Mouse (Mus musculus) forebrain, postnatal 0 days (tissue): ENCODE data around the gene March4. TPM values are rescaled to one million over a fixed set of nuclear protein-coding genes. Genes with fewer than 3 reads are reported as not detected.

Source experiments
- ATAC-seq: fragments of 200-750 bp; cut with Nextera tagmentation; 2 replicates; pipeline ENCODE4 v1.8.0; 2017; ENCODE audit warnings: mild to moderate bottlenecking, moderate library complexity
- DNase-seq: peaks from one replicate; pipeline ENCODE4 v3.0.0-alpha.2; 2015
- H3K27ac ChIP-seq: fragments of 300-500 bp; sonication (generic); 2 replicates; pipeline ENCODE4 v1.5.1; 2014; ENCODE audit warnings: low read depth, mild to moderate bottlenecking, antibody characterized with exemption, low read length, moderate library complexity, mixed read lengths
- H3K27me3 ChIP-seq: fragments of 300-500 bp; sonication (generic); 2 replicates; pipeline ENCODE4 v1.6.1; 2014; ENCODE audit warnings: mild to moderate bottlenecking, low read length, mixed read lengths; ENCODE audit not compliant: insufficient read depth
- H3K36me3 ChIP-seq: fragments of 300-500 bp; sonication (generic); 2 replicates; pipeline ENCODE4 v1.6.1; 2014; ENCODE audit warnings: mild to moderate bottlenecking, moderate library complexity; ENCODE audit not compliant: insufficient read depth
- H3K4me1 ChIP-seq: fragments of 300-500 bp; sonication (generic); 2 replicates; pipeline ENCODE4 v1.6.1; 2014; ENCODE audit warnings: antibody characterized with exemption; ENCODE audit not compliant: insufficient read depth
- H3K4me2 ChIP-seq: fragments of 300-500 bp; sonication (generic); 2 replicates; pipeline ENCODE4 v1.6.1; 2014; ENCODE audit warnings: low read depth, mild to moderate bottlenecking, moderate library complexity
- H3K4me3 ChIP-seq: fragments of 300-500 bp; sonication (generic); 2 replicates; pipeline ENCODE4 v1.5.1; 2014; ENCODE audit warnings: low read depth, low read length, mixed read lengths
- H3K9ac ChIP-seq: fragments of 300-500 bp; sonication (generic); 2 replicates; pipeline ENCODE4 v1.6.1; 2014; ENCODE audit warnings: mild to moderate bottlenecking
- H3K9me3 ChIP-seq: fragments of 300-500 bp; sonication (generic); 2 replicates; pipeline ENCODE4 v1.6.1; 2016; ENCODE audit warnings: low read length
- CTCF ChIP-seq: sonication (generic); IDR thresholded peaks from 2 replicates; pipeline ENCODE4 v1.5.1; 2016; ENCODE audit warnings: antibody characterized with exemption, control low read depth, low read depth
- WGBS: fragments of 180-500 bp; shearing (Covaris S2); extraction: QIAGEN DNeasy Blood & Tissue Kit; methylation state at CpG from one replicate; pipeline ENCODE4 v1.1.7; 2014; 5-methylcytosine and 5-hydroxymethylcytosine counted together
- polyA plus RNA-seq: library from polyadenylated mRNA; unstranded; fragments of >200 nt; fragmentation: Nextera tagmentation; extraction: Ambion mirVana; gene quantifications from 2 replicates; pipeline ENCODE4 v1.2.1, GENCODE M21; 2015
- total RNA-seq: library from RNA; depleted of rRNA; stranded (reverse); fragments of >200 nt; gene quantifications from 2 replicates; pipeline ENCODE4 v1.2.3, GENCODE M21; 2014

The March4 gene
- total and polyA plus RNA-seq, 2 experiments from 2014 or later, result 9.4 to 31.2 TPM

GRCm38 (mm10) chr1:72429107-72429807, 107.5 kb downstream of the March4 start:
- ATAC-seq (no peak), DNase-seq (no peak)
- 89% methylated on average over 7 of the region's 7 CpGs for WGBS

GRCm38 (mm10) chr1:72428526-72428925, 108.2 kb downstream of the March4 start:
- Histone ChIP-seq H3K27ac (no peak overlapping the region), H3K9me3 (no peaks in the 10 kb centered on the region), H3K9ac (no peak overlapping the region), H3K27me3 (no peaks in the 10 kb centered on the region), H3K36me3 (peaks cover 7% of the 10 kb centered on the region), H3K4me1 (peaks cover 2% of the 10 kb centered on the region; the same call in 1 of the 2 replicates), H3K4me3 (no peak overlapping the region), H3K4me2 (no peak overlapping the region)
- TF ChIP-seq CTCF, result no peak
- 93% methylated on average over 8 of the region's 8 CpGs for WGBS
- ATAC-seq (no peak), DNase-seq (no peak)

More at GRCm38 (mm10) chr1:72429107-72429807, 107.5 kb downstream of the March4 start:
- peaks cover 7% of the 10 kb centered on the region for H3K36me3 ChIP-seq
- H3K9ac ChIP-seq, result no peak overlapping the region
- TF ChIP-seq CTCF, result no peak
- no peak overlapping the region for H3K4me2 ChIP-seq
- no peak overlapping the region for H3K4me3 ChIP-seq
- H3K27ac ChIP-seq, result no peak overlapping the region
- H3K9me3 ChIP-seq, result no peaks in the 10 kb centered on the region
- H3K27me3 ChIP-seq, result no peaks in the 10 kb centered on the region
- H3K4me1 ChIP-seq, result peaks cover 3% of the 10 kb centered on the region; the same call in 1 of the 2 replicates

GRCm38 (mm10) chr1:72426456-72426855, 110.3 kb downstream of the March4 start:
- TF ChIP-seq CTCF, result no peak
- no peaks in the 10 kb centered on the region for H3K27me3 ChIP-seq
- H3K4me1 ChIP-seq, result no peaks in the 10 kb centered on the region
- no peak overlapping the region for H3K27ac ChIP-seq
- ATAC-seq, result no peak
- no peak overlapping the region for H3K4me3 ChIP-seq
- 86% methylated on average over 4 of the region's 4 CpGs for WGBS
- H3K9ac ChIP-seq, result no peak overlapping the region
- H3K4me2 ChIP-seq, result no peak overlapping the region
- peaks cover 7% of the 10 kb centered on the region; the same call in 1 of the 2 replicates for H3K36me3 ChIP-seq
- no peak for DNase-seq
- H3K9me3 ChIP-seq, result no peaks in the 10 kb centered on the region

DNA sequence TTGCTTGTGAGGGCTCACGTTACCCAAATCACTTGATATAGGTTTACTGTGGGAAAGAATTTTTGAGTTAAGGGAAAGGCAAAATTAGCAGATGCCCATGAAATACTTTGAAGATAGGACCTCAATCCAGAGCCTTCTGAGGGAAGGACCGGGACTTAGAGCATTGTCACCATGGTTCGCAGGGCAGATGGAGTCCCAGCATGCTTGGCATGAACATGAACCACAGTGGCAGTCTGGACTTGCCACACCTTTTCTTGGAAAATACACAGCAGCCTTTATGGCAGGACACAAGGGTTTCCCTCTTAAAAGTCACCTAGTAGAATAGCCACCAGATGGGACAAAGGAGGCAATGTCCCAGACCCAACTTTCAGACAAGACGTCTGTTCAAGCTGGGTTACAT, 114.6 kb downstream of the March4 start:
- no peak overlapping the region for H3K27ac ChIP-seq
- WGBS, result 87% methylated on average over 4 of the region's 4 CpGs
- H3K4me3 ChIP-seq, result no peak overlapping the region
- no peaks in the 10 kb centered on the region for H3K27me3 ChIP-seq
- ATAC-seq (no peak), DNase-seq (no peak)
- no peaks in the 10 kb centered on the region for H3K4me1 ChIP-seq
- TF ChIP-seq CTCF, result no peak
- no peaks in the 10 kb centered on the region for H3K9me3 ChIP-seq
- H3K9ac ChIP-seq, result no peak overlapping the region
- no peak overlapping the region for H3K4me2 ChIP-seq
- H3K36me3 ChIP-seq, result no peaks in the 10 kb centered on the region

- Histone ChIP-seq H3K9ac (no peak overlapping the region), H3K4me2 (no peak overlapping the region), H3K4me3 (no peak overlapping the region), H3K27me3 (no peaks in the 10 kb centered on the region), H3K4me1 (no peaks in the 10 kb centered on the region), H3K36me3 (no peaks in the 10 kb centered on the region), H3K9me3 (no peaks in the 10 kb centered on the region), H3K27ac (no peak overlapping the region)
- ATAC-seq (no peak), DNase-seq (no peak)
- WGBS, result 60% methylated on average over 2 of the region's 2 CpGs
- TF ChIP-seq CTCF, result no peak
These were observed 116.5 kb downstream of the March4 start for GRCm38 (mm10) chr1:72420220-72420619.

- DNase-seq (no peak), ATAC-seq (no peak)
- H3K36me3 ChIP-seq, result no peaks in the 10 kb centered on the region
- H3K9me3 ChIP-seq, result no peaks in the 10 kb centered on the region
- TF ChIP-seq CTCF, result no peak
- H3K9ac ChIP-seq, result no peak overlapping the region
- no peak overlapping the region for H3K27ac ChIP-seq
- WGBS, result 44% methylated on average over 8 of the region's 8 CpGs
- no peak overlapping the region for H3K4me3 ChIP-seq
- no peaks in the 10 kb centered on the region for H3K27me3 ChIP-seq
- H3K4me2 ChIP-seq, result no peak overlapping the region
- 0 out of 2 replicates have a peak, but pooled peaks cover 9% of the 10 kb centered on the region for H3K4me1 ChIP-seq
These were observed 117.7 kb downstream of the March4 start for GRCm38 (mm10) chr1:72418744-72419655.
